Mouse (Mus musculus) hindbrain, embryonic 10.5 days (tissue): ENCODE measurements at regions not wholly inside any gene's neighbourhood (a gene's known extent, or its start where the extent isn't known, plus 50 kb on each side); places are given as distances from the start of the nearest gene placed in this dataset.

Experiments used
- DNase-seq: peaks from one replicate; pipeline ENCODE4 v3.0.0-alpha.2; 2017; ENCODE audit warnings: low spot score
- H3K27ac ChIP-seq: fragments of 300-500 bp; sonication (generic); 2 replicates; pipeline ENCODE4 v1.5.1; 2016; ENCODE audit warnings: mild to moderate bottlenecking, moderate library complexity
- H3K27me3 ChIP-seq: fragments of 300-500 bp; sonication (generic); 2 replicates; pipeline ENCODE4 v1.6.1; 2016; ENCODE audit warnings: mild to moderate bottlenecking; ENCODE audit not compliant: poor library complexity, insufficient read depth, severe bottlenecking
- H3K36me3 ChIP-seq: fragments of 300-500 bp; sonication (generic); 2 replicates; pipeline ENCODE4 v1.6.1; 2016; ENCODE audit warnings: mild to moderate bottlenecking, moderate library complexity
- H3K4me1 ChIP-seq: fragments of 300-500 bp; sonication (generic); replicated peaks from 2 replicates; pipeline ENCODE4 v1.6.1; 2016; ENCODE audit warnings: mild to moderate bottlenecking
- H3K4me3 ChIP-seq: fragments of 300-500 bp; sonication (generic); 2 replicates; pipeline ENCODE4 v1.5.1; 2016; ENCODE audit warnings: mild to moderate bottlenecking, moderate library complexity
- H3K9me3 ChIP-seq: fragments of 300-500 bp; sonication (generic); 2 replicates; pipeline ENCODE4 v1.6.1; 2016; ENCODE audit warnings: mild to moderate bottlenecking, moderate library complexity
- WGBS: fragments of 180-500 bp; shearing (Covaris S2); methylation state at CpG from one replicate; pipeline ENCODE4 v1.1.7; 2016; 5-methylcytosine and 5-hydroxymethylcytosine counted together

GRCm38 (mm10) chr6:70714239-70714638 is 77.8 kb downstream of the Rpia start:
- WGBS, result 17% methylated on average over 6 of the region's 6 CpGs

GRCm38 (mm10) chr6:70713665-70714064 is 78.4 kb downstream of the Rpia start:
- WGBS, result 78% methylated on average over 6 of the region's 6 CpGs
- H3K27me3 ChIP-seq, result no peaks in the 10 kb centered on the region

More at GRCm38 (mm10) chr6:70714239-70714638, 77.8 kb downstream of the Rpia start:
- no peaks in the 10 kb centered on the region for H3K9me3 ChIP-seq
- no peaks in the 10 kb centered on the region for H3K36me3 ChIP-seq
- peaks cover 6% of the 10 kb centered on the region; the same call in 1 of the 2 replicates for H3K4me1 ChIP-seq
- DNase-seq, result peak; percentile 69
- no peaks in the 10 kb centered on the region for H3K27me3 ChIP-seq
- H3K27ac ChIP-seq, result peak overlapping the region; percentile 45; the same call in 1 of the 2 replicates
- peak overlapping the region; percentile 30 for H3K4me3 ChIP-seq

GRCm38 (mm10) chr6:70713118-70713517 is 78.9 kb downstream of the Rpia start:
- Histone ChIP-seq H3K4me3 (no peak overlapping the region), H3K27ac (no peak overlapping the region), H3K27me3 (no peaks in the 10 kb centered on the region), H3K4me1 (peaks cover 9% of the 10 kb centered on the region; the same call in 1 of the 2 replicates), H3K36me3 (no peaks in the 10 kb centered on the region), H3K9me3 (no peaks in the 10 kb centered on the region)
- DNase-seq, result no peak
- WGBS, result 45% methylated on average over 7 of the region's 7 CpGs

More at GRCm38 (mm10) chr6:70713665-70714064, 78.4 kb downstream of the Rpia start:
- Histone ChIP-seq H3K4me1 (peaks cover 9% of the 10 kb centered on the region; the same call in 1 of the 2 replicates), H3K4me3 (no peak overlapping the region), H3K9me3 (no peaks in the 10 kb centered on the region), H3K36me3 (no peaks in the 10 kb centered on the region), H3K27ac (no peak overlapping the region)
- no peak for DNase-seq

GRCm38 (mm10) chr6:70709338-70710055 is 82.5 kb downstream of the Rpia start:
- Histone ChIP-seq H3K4me3 (no peak overlapping the region), H3K9me3 (no peaks in the 10 kb centered on the region), H3K36me3 (no peaks in the 10 kb centered on the region), H3K27ac (peak overlapping the region; percentile 12; the same call in 1 of the 2 replicates), H3K4me1 (peaks cover 9% of the 10 kb centered on the region; the same call in 1 of the 2 replicates), H3K27me3 (no peaks in the 10 kb centered on the region)
- WGBS, result 17% methylated on average over 7 of the region's 7 CpGs
- peak; percentile 64 for DNase-seq

GRCm38 (mm10) chr6:70695596-70695995 is 96.4 kb downstream of the Rpia start:
- 98% methylated on average over 26 of the region's 26 CpGs for WGBS
- no peak for DNase-seq
- peaks cover 21% of the 10 kb centered on the region; the same call in 1 of the 2 replicates for H3K9me3 ChIP-seq
- H3K4me3 ChIP-seq, result no peak overlapping the region
- H3K27ac ChIP-seq, result no peak overlapping the region
- H3K36me3 ChIP-seq, result no peaks in the 10 kb centered on the region
- H3K4me1 ChIP-seq, result no peaks in the 10 kb centered on the region
- no peaks in the 10 kb centered on the region for H3K27me3 ChIP-seq
